Mouse (Mus musculus) T-cell, adult 66 days (primary cell): ENCODE data around the gene Ric8b. TPM values are rescaled to one million over a fixed set of nuclear protein-coding genes. Genes with fewer than 3 reads are reported as not detected.

Experiments
- total RNA-seq, 2 experiments: library from RNA; stranded (reverse); gene quantifications; 3 replicates in 1 of 2; 4 replicates in 1 of 2; pipeline ENCODE4 v1.2.4; 2023

The Ric8b gene
- 10 to 100 TPM; 38.9 TPM for total RNA-seq

GRCm38 (mm10) chr10:84916810-84917730 is at the start of gene Ric8b:
Gene Ric8b, plus strand, starts transcription at chr10:84917616.

Other genes starting within 250 kb of the Ric8b start
- gene Rfx4, start 161.6 kb upstream of the Ric8b start, total RNA-seq, result not detected
- under 1 TPM; 0.47 to 0.86 TPM for gene Fhl4, start 184.9 kb downstream of the Ric8b start, total RNA-seq
- gene Tmem263, start 185.0 kb downstream of the Ric8b start, total RNA-seq, result 10 to 100 TPM; 10.2 to 12.1 TPM
- gene Mterf2, start 210.4 kb downstream of the Ric8b start, total RNA-seq, result 10 to 100 TPM; 10.0 to 12.1 TPM